Mouse (Mus musculus) cerebellum, postnatal 10 days (tissue): Measurements from ENCODE around the gene Ankar.

Experiments used
- DNase-seq, 2 experiments: peaks; one replicate each; pipeline ENCODE4 v3.0.0; 2021; ENCODE audit warnings: mixed read lengths in 2 of 2

The Ankar gene

DNA sequence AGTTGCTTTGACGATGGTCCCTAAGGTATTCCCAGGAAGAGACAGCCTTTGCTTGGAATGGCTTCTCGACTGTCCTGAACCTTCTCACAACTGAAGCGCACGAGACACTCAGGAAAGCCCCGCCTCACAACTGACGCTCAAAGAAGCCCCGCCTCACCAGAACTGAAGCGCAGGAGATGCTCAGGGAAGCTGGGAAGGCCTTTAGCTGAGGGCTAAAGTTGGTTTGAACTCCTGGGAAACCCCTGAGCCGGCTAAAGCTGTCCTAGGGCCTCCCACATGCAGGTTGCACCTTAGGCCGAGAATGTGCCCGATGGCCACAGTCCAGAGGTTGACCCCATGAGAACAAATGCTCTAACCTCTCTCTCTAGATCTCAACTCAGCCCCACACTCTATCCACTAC, at the start of gene Ankar:
Gene Ankar, minus strand, starts transcription at position 101 of the 400 bp plus-strand sequence.
- DNase-seq = no peak

DNA sequence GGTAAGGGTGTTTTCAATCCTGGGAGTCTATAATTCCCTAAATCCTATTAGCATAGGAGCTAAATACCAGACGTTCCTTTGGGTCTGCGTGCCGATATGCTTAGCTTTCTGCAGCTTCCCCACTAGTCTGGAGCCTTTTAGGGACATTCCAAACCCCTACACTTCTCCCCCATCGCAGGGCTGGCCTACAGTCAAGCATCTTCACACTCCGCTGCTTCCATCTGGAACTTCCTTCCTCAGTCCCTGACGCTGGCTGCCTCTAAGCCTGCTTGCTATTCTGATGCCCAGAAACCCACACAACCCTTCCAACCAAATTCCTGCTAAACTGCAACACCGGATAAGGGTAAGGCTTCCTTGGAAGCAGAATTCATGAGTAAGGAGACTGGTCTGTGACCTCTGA, 46.0 kb upstream of the Ankar start:
- peak; percentile 92 to 93 for DNase-seq

DNA sequence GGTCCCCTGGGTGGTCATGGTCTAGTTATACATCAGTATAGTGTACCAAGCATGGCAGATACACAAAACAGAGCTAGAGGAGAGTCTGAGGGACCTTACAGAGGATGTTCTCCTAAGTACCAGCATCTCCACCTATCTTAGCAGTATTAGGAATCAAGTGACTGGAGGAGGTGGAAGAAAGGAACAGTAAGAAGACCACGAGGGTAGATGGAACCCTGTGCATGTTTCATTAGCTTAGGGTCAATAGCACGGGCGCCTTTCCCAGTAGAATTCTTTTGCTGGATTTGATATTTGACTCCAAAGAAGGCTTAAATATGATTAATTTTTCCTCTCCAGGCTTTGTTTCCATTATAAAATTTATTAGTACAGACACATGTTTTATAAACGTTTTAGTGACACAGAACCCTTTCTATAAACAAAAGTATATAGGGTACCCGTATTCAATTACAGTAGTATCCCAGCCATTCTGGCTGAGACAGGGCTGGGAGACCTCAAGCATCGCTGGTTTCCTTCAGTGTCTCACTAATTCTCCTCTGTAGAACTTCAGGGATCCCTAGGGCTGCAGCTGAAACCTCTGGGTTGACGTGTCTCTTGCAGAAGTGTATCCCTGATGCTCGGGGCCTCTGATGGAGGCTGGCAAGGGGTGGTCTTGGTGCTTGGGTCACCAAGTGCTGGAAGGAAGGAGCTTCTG, 44.6 kb upstream of the Ankar start:
- no peak for DNase-seq

DNA sequence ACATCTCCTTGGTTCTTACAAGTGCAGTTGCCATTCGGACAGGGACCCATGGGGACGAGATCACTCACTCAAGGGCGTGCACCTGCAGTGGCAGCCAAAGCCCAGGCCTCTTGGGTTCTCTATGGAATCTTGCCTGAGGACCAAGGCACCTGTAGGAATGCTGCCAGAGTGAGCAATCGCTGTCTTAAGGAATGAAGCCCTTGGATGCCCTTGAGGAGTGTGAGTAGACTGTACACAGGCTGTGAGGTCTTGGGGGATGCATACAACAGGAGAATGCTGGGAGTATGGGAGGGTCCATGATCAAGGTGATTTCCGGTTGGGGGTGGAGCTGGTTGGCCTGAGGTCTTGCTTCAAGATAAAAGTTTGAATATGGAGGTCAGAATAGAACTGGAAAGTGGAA, 41.0 kb upstream of the Ankar start:
- no peak for DNase-seq

DNA sequence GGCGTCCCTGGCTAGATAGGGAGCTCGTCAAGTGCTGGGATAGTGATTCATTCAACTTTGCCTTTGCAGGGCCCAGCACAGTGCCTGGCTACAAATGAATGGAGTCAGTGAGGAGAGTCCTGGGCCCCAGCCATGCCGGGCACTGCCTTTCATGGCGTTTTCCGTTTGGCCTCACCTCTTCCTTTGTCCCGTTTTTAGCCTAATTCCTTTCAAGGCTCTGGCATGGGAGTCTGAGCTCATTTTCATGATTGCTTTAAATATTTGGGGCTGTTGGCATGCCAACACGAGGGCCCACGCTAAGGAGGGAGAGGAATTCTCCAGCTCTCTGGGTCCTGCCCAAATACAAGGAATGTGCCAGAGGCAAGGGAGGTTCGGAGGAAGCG, 39.3 kb upstream of the Ankar start:
- peak; percentile 54 to 61 for DNase-seq

DNA sequence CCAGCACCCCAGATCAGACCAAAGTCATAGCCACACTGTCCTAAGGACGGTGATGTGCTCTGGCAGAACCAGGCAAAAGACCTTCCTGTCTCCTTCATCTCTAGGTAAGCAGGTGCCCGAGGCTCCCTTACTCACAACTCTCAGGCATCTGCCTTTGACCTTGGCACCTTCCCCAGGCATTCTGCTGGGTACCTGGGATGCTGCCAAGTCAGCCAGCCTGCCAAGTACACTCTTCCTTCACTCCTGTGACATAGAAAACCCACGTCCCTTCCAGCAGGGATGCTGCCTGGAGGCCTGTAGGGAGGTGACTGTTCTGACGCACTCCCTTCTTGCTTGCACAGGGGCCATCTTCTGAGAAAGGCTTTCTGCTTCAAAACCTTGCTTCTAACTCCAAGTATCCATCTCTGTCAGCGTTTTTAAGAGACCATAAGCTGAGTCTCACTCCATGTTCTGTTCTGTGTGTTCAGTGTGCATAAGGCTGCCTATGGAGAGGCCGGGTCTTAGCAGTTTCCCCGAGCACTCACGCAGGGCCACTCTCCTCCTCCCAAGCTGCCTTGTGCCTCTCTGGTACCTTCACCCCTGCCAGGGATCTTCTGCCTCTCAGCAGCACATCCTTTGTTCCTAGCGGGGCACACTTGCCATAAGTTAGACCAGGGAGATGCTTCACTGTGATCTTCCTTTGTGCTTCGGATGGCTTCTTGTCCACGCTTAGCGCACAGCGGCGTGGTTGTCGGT, 38.7 kb upstream of the Ankar start:
- peak; percentile 88 to 89 for DNase-seq

DNA sequence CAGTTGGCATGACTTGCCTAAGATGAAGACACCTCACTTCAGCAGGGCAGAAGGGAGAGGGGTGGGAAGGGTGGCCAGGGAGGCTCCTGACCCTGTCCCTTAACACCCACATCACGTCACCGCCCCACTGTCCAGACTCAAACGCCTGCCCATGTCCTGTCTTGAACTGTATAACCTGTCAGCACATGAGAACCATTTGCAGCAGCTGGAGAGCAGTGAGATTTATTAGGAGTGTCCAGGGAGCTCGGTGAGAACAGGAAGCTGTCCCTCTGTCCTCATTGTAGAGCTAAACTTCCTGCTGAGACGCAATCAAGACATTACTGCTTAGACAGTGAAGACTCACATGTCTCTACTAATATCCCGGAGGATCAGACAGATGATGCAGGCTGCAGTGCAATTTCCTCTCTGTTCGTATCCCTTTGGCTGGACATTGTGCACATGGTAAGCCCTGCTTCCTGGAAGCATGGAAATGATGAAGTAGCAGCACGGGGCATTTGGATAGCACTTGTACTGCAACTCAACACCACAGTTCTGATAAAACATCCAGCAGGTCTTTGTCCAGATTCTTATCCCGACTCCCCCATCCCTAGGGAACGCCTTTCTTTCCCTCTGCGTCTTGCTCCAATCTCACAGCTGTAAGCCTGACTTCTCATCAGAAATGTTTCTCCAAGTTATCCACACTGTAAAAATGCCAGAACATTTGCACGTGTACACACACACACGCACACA, 36.2 kb upstream of the Ankar start:
- no peak for DNase-seq

DNA sequence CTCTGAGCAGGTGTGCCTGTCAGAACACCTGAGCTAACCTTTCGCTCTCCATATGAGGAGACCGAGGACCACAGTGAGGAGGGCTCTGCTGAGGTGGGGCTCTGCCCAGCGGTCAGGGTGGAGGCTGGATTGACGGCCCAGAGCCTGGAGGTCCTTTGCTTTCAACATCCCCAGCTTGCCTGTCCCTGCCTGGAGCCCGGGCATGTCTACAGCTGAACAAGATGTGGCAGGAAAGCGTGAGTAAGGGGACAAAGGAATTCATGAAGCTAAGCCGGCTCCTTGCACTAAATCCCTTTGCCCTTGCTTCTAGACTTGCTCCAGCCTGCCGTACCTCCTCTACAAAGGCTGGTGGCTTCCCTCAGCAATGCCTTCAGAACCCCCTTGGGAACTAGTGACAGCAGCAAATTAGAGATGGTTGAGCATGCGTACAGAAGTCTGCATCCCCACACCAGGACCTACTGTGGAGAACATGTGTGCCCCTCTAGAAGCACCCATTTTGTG, 32.9 kb upstream of the Ankar start:
- no peak for DNase-seq

DNA sequence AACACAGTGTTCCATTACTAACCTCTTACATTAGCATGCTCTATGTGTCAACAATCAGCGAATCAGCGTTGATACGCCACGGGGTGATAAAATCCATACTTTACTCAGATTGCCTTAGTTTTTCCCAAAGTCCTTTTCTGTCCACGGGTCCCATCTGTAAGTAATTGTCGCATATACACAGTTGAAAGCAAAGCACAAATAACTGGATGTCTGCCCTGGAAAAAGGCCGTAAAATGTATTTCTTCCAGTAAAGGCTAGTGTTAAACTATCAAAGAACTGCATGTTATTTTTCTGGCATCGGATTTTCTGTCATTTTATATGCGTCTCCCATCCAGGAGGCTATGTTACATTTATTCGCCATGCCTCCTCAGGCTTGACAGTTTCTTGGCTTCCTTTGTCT, 29.7 kb upstream of the Ankar start:
- DNase-seq = no peak

DNA sequence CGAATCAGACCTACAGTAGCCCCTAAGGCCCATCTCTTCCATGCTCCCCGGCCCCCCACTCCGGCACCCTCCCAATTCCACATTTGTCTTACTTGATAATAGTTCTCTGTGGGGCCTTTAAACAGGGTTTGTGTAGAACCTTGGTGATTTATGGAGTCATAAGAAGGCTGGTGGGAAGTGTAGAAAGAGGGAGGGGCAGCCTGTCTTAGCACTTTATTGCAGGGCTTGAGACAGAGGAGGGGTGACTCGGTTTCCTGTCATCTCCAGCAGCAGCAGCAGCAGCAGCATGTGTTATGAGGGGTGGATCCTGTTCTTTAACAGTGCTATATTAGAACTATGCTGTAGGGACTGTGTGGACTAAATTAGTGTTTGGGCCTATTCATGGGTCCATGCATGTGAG, 28.4 kb upstream of the Ankar start:
- DNase-seq = no peak

DNA sequence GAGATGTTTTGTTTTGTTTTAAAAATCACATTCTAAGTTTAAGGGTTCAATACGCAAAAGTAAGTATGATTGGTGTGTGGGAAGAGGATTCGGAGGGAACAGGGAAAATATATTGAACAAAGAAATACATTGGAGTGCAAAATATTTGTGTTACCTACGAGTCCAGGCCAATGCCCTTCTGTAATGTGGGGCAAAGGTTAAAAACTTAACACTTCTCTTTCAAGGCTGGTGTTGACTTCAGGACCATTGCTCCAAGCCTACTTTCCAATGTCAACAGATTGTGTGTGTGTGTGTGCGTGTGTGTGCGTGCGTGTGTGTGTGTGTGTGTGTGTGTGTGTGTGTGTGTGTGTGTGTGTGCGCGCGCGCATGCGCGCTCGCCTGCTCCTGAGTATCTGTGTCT, 25.6 kb upstream of the Ankar start:
- no peak for DNase-seq

DNA sequence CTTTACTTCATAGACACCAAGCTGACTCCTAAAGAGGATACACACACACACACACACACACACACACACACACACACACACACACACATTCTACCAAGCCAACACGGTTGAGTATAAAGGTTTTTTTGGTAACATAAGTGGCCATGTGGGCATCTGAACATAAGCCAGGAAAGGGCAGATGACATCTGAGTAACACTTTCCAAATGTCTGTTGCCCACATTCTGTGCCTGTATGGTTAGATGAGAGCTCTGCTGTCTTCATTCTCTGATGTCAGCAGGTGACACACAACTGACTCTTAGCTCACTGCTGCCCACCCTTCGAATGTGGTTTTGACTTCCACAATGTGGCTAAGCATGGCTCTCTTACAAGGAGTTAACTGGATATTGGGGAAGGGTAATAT, 24.0 kb upstream of the Ankar start:
- DNase-seq = peak; percentile 86 to 88

DNA sequence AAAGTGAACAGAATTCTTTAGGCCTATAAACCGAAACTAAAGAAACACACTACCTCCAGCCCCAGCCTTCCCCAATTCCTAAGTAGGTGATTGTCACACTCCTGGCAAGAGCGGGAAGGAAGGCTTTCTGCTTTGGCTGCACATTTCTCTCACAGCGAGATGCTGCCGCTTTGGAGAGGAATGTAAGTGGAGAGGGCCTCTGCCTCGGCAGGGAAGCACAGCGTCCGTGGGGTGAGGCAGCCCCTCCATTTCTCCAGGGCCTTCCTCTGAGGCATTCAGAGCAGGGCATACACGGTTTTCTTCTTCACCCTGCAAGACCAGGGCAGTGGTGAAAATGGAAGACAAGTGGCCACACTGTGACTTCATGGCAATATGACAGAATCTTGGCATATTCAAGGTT, 22.3 kb upstream of the Ankar start:
- peak; percentile 50 to 66 for DNase-seq

DNA sequence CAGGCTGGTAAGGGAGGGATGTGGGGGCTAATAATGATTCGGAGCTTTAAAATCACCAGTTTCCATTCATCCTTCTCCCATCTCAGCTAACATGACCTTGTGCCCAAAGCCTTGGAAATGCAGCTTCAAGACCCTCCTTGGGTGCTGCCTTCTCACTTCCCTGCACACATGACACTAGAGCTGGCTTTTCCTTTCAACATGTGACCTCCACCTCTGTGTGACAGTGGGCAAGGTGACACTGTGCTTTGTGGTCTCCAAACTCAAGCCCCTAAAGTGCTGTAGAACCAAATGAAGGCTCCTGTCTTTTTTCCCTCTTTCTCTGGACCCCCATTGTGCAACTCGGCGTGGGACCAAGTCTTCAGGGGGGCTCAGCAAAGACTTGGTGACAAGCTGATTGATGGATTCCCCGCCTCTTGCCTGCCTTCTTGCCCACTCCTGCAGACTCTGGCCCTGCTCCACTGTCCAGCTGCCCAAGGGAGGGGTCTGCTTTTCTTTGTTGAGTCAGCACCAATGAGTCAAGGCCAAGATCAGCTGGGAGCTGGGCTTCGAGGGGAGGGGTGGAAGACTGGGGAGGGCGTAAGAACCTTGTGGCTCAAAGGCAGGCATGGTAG, 19.8 kb upstream of the Ankar start:
- DNase-seq = peak; percentile 57 to 75

DNA sequence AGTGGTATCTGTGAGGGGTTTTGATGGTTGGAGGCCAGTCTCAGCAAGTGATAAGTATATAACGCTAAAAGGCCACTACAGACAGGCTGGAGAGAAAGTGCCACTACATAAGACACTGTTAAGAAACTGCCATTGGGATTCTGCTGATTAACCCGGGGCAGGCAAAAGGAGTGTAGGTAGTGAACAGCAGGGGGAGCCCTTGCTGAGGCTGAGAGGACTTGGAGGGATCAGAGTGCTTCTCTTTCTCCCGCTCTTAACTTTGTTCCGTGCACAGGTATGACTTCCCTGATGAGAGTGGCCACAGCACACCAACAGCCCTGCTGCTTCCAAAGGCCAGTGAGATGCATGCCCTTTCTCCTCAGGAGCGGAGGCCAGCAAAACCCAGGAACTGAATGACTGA, 18.5 kb upstream of the Ankar start:
- DNase-seq = peak; percentile 82 to 86

DNA sequence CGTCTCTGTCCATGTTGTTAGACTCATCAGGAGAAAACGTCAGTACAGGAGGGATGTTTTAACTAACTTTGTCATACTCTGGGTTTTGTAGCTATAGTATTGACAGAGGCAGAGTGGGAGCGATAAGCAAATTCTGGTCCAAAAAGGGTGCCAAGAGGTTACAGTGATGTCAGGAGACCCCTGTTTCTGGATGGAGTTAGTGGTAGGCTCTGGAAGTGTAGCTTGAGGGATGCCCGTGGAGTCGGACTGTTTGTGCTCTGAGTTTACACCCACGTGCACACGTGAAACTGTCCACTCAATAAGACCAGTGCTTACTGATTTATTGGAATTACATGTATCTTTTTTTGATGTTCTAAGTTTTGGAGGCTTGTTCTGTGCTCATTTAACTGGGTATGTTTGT, 17.2 kb upstream of the Ankar start:
- no peak for DNase-seq

DNA sequence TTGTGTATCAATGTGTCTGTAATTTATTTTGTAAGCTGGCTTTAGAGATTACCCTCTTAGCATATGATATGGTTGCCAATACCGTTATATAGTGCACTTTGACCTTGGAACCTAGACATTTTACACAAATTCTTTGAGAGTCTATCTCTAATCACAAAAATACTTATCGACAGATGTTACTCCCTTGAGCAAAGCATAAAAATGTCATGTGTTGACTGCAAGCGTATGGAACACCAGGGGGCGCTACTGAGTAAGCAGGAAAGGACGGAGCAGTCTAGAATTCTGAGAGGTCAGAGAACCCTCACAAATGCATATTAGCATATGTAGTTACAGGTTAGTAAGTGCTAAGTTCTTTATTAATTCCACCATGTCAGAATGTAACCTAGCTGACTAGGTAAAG, 16.5 kb upstream of the Ankar start:
- DNase-seq = peak; percentile 92 to 96

DNA sequence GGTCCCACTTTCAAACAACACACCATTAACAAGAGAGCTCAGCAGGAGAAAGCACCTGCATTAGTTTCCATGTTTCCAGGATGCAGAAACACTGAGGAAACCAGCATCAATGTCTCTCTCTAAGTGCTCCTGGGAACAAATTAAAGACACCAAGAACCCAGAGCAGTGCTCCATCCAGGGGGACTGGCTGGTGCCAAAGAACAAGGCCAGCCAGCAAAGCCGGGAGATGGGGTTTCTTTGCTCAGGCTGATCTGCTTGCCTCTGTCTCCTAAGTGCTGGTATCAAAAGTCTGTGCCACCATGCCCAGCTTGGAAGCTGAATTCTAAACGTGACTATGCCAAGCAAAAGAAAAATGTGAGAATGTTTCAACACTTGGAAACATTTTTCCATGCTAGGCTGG, 16.0 kb upstream of the Ankar start:
- peak in 1 of 2 experiments; percentile 20 for DNase-seq

DNA sequence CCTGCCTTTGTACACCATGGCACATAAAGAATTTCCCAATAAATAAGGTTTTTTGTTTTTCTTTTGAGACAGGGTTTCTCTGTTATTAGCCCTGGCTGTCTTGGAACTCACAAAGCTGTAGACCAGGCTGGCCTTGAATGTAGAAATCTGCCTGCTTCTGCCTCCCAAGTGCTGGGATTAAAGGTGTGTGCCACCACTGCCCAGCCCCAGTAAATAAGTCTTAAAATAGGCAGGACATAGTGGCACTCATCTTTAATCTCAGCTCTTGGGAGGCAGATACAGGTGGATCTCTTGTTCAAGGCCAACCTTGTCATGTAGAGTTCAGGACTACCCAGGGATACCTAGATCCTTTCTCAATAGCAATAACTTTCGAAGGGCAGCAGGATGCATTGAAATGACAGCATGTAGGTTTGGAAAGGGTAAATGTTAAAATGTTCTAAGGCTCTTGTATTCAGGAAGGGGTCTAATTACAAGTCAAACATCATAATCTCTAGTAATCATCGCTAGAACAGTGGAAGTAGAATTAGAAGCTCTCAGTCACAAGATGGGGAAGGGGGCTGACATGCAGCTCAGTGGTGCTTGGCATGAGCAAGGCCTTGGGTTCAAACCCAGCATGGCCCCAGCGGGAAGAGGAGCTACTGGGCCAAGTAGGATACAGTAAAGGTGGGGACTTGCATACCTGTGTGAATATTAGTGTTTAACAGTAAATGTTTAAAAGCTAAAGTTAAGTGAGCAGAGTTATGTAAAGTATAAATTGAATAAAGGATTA, 15.4 kb upstream of the Ankar start:
- DNase-seq = peak in 1 of 2 experiments; percentile 9

DNA sequence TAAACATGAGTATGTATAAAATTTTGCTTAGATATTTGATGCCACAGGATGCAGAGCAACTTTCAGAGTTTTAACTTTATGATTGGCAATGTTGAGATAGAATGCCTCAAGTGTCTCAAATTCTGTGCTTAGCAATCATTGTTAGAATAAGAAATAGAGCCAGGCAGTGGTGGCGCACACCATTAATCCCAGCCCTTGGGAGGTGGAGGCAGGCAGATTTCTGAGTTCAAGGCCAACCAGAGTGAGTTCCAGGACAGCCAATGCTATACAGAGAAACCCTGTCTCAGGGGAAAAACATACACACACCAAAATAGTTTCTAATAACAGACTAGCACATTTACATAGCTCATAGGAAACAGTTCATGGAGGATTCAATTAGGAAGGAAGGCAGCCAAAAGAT, 14.7 kb upstream of the Ankar start:
- DNase-seq = no peak

DNA sequence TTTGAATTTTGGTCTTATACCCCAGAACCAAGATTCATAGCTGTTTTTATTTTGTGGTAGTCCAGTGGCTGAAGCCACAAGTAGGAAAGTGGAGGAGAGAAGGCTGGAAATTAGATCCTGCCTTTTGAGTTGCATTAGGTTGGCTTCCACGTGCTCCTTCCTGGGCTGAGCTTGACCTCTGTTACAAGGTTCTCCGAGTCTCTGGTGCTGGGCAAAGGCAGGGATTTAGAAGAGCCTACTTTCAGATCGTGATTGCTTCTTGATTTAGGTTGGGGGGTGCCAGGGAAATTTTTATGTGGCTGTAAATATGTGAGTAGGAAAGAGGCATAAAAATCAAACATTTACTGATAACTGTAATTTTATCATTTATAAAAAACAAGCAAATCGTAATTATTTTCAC, 14.2 kb upstream of the Ankar start:
- DNase-seq = no peak

DNA sequence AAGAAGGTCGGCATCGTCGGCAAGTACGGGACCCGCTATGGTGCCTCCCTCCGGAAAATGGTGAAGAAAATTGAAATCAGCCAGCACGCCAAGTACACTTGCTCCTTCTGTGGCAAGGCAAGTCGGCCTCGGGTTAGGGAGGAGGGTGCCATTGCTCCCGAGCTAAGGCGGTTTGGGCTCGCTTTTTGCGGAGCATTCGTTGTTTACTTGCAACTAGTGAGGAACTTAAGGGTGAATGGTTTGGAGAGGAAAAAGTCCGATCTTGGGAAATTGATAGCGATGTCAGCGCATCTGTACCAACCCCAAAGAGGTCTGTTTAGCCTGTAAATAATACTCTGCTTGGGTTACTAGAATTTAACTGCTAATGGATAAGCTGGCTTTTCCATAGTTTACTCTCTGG, 11.3 kb upstream of the Ankar start:
- DNase-seq = no peak
